Mouse (Mus musculus) cerebellum, adult 9-10 months (tissue): ENCODE results near the gene Cd207.
"Not testable (repeated sequence)": the region's sequence is repeated elsewhere in the genome, so short reads cannot be mapped to it uniquely, and the experiment has no call there.

Experiments used
- DNase-seq: peaks from one replicate; pipeline ENCODE4 v3.0.0; 2022

The Cd207 gene

DNA sequence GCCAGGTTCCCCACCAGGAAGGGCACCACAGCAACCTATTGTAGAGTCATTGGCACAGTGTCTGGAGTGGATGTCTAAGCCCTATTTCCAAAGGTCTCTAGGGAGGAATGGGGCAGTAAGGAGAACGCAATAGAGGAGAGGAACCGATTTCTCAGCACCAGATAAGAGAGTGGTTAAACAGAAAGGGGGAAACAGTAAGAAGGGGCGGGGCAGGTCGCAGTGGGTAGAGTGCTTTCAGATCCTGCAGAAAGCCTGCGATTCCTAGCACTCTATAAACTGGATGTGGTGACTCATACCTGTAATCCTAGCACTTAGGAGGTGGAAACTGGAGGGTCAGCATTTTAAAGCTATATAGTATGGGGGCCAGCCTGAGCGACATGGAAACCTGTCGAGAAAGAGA, 19.0 kb upstream of the Cd207 start:
- DNase-seq = no peak

DNA sequence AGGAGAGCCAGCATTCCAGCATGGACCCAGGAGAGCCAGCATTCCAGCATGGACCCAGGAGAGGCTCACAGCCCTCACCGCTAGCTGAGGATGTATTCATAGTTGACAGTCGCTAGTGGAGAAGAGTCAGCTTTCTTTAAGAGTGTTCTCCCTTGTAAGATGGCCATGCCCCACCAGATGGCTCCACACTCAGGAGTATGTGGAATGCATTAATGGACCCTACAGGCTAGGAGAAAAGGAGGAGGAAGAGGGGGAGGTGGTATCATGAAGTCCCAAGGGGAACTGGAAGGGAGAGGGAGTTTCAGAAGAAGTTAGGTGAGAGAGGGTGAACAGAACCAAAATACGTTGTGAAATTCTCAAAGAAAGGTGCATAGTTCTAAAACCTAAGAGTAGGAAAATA, 18.1 kb upstream of the Cd207 start:
- DNase-seq = no peak

DNA sequence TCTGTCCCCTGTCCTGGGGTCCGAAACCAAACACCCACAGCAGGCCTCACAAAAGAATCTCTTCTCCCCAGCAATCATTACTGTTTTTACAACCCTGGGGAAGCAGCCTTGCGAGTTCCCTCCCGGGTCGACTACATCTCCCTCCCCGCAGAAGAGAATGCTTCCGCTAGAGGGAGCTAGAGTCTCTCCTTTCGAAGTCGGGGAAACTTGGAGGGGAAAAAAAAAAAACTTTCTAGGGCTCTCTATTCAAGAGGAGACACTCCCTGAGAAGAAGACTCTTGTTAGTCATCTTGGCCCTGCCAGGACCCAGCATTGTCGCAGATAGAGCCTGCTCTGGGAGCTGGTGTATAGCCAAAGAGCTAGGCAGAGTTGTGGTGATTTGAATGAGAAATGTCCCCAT, 16.2 kb upstream of the Cd207 start:
- DNase-seq = peak; percentile 31

DNA sequence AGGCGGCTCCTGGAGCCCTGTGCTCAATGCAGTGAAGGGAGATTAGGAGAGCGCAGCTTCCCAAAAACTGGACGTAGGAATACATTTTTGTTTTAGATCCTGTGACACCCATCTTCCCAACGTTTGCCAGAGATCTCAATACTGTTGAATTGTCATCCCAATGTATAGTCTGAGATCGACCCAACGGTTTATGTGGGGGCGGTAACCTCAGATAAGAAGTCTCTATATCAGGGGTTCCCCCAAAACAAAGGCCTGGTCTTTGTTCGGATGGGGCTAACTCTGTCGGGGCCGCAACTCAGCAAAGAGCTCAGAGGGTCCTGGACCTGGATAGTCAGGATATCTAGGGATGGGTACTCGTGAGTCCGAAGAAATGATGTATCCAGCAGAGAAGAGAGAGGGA, 15.3 kb upstream of the Cd207 start:
- DNase-seq = no peak

DNA sequence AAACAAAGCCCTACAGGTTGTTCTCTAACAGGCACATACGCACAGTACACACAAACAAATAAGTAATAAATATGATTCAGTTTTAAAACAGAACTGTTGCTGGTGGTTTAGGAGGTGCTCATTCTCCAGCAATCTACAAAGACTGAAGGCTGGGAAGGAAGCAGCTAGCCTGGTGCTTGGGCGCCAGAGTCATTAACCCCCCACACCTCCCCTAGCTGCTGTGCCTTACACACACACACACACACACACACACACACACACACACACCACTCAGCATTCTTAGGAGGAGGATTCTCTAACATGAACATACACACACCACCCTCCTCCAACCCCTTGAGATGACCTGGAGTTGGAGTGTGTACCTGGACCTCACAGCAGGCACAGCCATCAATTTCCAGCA, 13.3 kb upstream of the Cd207 start:
- DNase-seq = no peak

DNA sequence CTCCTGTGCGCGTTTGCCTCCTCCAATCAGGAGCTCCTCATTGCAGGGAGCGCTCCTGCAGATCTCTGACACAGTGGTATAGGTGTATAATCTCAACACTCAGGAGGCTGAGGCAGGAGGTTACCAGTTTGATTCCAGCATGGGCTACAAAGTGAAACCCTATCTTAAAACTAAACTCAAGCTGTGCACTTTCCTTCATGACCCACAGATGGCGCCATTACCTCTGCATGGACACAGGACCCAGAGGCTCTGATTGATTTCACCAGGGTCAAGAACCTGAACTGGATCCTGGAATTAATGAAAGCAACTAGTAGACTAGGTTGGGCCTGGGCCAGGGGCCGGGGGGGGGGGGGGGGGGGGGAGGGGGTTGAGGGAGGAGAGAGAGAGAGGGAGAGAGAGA, 12.6 kb upstream of the Cd207 start:
- peak; percentile 29 for DNase-seq

DNA sequence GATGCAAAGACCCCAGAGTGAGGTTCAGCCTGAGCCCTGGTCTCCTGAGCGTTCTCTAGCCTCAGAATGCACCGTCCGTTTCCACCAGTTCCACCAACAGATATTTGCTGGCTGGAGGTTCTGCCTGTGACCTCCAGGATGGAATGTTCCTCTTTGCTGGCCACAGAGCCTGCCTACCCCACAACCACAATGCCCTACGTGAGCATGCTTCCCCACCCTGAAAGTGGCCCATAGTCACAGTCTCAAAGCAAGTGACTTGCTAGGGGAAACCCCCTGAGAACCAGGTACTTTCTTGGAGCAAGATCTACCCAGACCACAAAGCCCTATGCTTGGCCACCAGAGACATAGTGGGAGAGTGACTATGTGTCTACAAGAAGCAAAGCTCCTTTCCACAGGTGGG, 11.7 kb upstream of the Cd207 start:
- no peak for DNase-seq

DNA sequence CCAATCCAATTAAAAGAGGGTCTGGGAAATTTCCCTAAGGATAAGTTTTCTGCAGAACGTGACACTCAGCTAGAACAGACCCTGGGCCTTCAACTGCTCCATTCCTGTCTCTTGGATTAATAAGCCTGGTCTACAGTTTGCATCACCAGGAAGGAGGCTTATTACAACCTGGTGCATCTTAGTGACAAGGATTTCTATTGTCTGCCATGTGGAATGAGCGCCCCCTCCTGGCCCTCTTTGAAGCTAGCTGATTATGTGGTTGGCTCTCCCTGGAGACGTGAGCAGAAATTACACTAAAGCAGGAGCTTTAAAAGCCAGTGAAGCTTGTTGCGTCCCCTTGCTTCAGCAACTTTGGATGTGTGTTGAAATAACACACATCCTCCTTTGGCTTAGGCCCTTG, 4.3 kb downstream of the Cd207 start:
- DNase-seq = peak; percentile 61

DNA sequence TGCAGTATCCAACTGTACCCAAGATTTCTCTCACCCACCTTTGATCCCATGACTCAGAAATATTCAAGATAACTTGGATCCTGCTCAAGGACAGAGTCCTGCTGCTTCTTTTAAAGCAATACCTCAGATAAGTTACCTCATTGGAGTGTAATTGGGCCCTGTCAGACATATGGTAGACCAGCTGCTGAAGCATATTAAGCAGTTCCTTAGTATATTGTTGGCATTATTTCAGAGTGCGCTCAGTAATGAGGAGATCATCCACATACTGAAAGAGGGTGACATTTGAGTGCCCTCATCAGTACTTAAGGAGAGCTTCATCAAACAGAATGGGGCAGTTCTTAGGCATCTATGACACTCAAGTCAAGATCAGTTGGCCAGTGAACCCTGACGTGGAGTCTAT, 12.6 kb downstream of the Cd207 start:
- DNase-seq = no peak

DNA sequence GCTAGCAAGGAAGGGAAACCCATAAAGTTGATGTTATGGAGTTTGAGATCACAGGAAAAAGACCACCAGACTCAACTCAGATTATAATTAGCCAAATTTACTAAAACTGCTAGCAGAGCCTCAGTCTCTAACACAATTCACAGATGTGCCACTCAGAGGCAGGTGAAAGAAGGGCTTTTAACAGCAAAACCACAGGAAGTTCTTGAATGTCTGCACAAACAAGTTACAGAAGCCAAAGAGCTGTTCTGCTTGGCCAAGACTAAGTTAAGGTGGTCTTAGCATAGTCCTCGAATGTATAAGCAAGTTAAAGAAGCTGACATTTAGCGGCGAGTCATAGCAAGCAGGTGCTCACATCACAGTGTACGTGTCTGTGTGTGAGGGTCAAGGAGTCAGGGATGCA, 16.8 kb downstream of the Cd207 start:
- no peak for DNase-seq

DNA sequence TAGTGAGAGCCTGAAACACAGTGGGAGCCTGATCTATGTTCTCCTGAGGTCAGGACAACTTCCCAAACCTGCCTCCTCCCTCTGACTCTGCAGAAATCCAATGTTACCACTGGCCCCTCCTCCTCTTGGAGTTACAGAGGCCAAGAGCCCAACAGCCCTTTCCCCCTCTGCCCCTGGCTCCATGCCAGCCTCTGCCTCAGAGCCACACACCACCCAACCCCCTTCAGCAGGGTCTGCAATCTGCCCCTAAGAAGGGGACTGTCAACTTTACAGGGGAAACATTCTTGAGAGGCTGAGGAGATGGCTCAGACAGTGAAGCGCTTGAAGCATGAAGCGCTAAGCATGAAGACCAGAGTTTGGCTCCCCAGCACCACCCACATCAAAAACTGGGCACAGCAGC, 21.6 kb downstream of the Cd207 start, which contains the start of gene Clec4f:
Gene Clec4f, minus strand, starts transcription at position 101 of the 400 bp plus-strand sequence.
- no peak for DNase-seq

DNA sequence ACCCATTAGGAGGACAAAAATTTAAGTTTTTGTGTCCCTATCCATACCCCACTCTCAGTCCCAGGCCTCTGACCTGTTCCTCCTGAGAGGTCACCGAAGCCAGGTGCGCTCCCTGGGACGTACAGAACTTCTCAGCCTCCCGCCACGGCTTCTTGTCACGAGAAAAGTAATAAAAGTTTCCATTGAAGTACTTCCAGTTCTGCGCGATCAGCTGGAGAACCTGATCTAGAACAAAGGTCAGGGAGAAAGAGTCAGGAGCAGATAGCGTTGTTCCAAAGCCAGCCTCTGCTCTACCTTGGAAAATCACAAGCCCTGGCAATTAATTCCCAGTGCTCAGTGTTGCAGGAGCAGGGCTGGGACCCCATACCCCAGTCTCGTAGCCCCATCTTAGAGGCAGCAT, 30.9 kb downstream of the Cd207 start:
- DNase-seq = no peak

DNA sequence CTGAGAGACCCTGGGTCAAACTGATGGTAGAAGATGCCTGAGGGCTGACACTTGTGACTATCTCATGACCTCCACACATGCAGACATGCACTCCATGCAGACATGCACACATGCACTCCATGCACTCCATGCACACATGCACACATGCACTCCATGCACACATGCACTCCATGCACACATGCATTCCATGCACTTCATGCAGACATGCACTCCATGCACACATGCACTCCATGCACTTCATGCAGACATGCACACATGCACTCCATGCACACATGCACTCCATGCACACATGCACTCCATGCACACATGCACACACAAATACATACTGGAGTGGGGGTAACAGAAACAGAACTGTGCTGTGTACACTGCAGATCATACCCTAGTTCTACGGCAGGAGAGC, 42.3 kb downstream of the Cd207 start:
- DNase-seq = no peak

DNA sequence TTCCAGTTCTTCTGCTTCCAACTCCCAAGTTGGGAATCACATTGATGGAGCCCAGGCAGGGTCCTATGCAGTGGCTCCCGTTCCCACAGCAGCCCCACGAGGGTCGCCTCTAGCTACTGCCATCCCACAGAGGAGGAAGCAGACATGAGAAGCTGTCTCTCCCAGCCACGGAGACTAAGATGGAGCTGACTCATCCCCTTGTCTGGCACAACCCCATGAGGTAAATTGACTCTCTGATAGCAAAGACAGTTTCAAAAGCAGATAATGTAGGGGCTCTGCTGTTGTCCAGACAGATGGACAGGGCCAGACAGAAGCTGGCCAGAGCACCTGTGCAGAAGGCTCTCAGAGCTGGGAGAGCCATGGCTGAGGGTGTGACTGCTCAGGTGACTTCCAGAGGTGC, 43.0 kb downstream of the Cd207 start:
- DNase-seq = not testable (repeated sequence)

DNA sequence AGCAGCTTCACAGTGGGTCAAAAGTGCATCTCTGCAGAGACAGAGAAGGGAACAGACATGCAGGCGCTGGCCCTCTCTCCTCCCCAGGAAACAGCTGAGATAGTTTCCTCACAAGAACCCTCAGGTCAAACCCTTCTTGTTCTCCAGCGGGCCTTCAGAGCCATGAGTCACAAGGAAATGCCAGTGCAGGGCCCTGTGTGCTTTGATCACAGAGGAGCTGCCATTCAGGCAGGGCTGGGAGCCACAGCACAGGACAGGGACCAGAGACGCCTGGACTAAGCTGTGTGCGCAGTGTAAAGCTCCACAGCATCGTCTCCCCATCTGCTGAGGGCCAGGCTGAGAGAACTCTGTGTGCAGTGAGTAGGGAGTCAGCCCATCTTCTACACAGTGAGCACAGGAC, 43.6 kb downstream of the Cd207 start:
- not testable (repeated sequence) for DNase-seq

DNA sequence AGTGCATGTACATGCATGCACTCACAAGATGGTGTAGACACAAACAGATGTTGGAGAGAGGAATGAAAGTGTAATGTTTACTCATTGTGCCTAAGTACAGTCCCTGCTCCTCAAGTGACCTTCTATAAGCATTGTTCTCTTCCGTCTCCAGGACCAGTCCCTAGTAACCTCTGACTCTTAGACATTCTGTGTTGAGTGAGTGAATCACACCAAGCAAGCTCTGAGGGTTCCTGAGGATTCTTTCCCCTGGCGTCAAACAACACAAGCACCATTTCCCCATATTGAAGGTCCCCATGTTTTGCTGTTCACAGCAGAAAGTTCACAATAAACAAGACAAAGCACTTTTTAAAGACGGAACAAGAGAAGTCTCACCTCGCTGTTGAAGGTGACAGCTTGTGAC, 45.8 kb downstream of the Cd207 start:
- DNase-seq = no peak

DNA sequence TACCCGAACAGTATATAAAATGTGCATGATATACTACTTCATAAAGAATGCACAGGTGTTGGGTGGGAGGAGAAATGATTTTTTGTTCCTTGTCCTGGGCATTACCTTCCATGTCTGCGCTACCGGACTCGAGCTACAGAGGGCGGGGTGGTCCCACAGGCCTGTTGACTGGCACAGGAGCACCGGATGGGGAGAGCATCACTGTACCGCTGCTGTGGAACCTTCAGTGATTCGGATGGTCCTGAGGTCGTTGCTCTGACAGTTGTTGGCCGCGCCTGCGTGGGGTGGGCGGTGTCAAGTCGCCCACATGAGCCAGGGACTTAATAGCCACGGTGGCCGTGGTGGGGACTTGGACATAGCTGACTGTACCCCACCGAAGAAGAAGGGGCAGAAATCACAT, 50.9 kb downstream of the Cd207 start:
- DNase-seq = no peak
